Mouse (Mus musculus) midbrain, embryonic 14.5 days (tissue): ENCODE results near the gene Gpr35. TPM values are rescaled to one million over a fixed set of nuclear protein-coding genes. Genes with fewer than 3 reads are reported as not detected.
A peak's percentile ranks its signal among the peaks of the same experiment; 100 is the strongest.
"Not testable (repeated sequence)": the region's sequence is repeated elsewhere in the genome, so short reads cannot be mapped to it uniquely, and the experiment has no call there.

Experiments
- ATAC-seq: fragments of 200-750 bp; cut with Nextera tagmentation; 2 replicates; pipeline ENCODE4 v1.8.0; 2017; ENCODE audit warnings: moderate number of reproducible peaks, moderate library complexity; ENCODE audit not compliant: low FRiP score, low TSS enrichment
- DNase-seq: peaks from one replicate; pipeline ENCODE4 v3.0.0-alpha.2; 2015
- H3K27ac ChIP-seq: fragments of 300-500 bp; sonication (generic); replicated peaks from 2 replicates; pipeline ENCODE4 v1.5.1; 2014; ENCODE audit warnings: mild to moderate bottlenecking, low read depth, low read length, moderate library complexity
- H3K27me3 ChIP-seq: fragments of 300-500 bp; sonication (generic); 2 replicates; pipeline ENCODE4 v1.6.1; 2014; ENCODE audit warnings: low read length, control low read depth, mixed read lengths; ENCODE audit not compliant: control insufficient read depth, insufficient read depth
- H3K36me3 ChIP-seq: fragments of 300-500 bp; sonication (generic); 2 replicates; pipeline ENCODE4 v1.6.1; 2014; ENCODE audit warnings: low read length, control low read depth; ENCODE audit not compliant: control insufficient read depth, insufficient read depth
- H3K4me1 ChIP-seq: fragments of 300-500 bp; sonication (generic); 2 replicates; pipeline ENCODE4 v1.6.1; 2014; ENCODE audit warnings: mild to moderate bottlenecking, antibody characterized with exemption, low read length, control low read depth; ENCODE audit not compliant: control insufficient read depth, insufficient read depth
- H3K4me2 ChIP-seq: fragments of 300-500 bp; sonication (generic); 2 replicates; pipeline ENCODE4 v1.6.1; 2014; ENCODE audit warnings: mild to moderate bottlenecking, low read length, moderate library complexity
- H3K4me3 ChIP-seq: fragments of 300-500 bp; sonication (generic); replicated peaks from 2 replicates; pipeline ENCODE4 v1.5.1; 2014; ENCODE audit warnings: low read depth, low read length
- H3K9ac ChIP-seq: fragments of 300-500 bp; sonication (generic); replicated peaks from 2 replicates; pipeline ENCODE4 v1.6.1; 2014; ENCODE audit warnings: mild to moderate bottlenecking, low read length, moderate library complexity
- H3K9me3 ChIP-seq: fragments of 300-500 bp; sonication (generic); 2 replicates; pipeline ENCODE4 v1.6.1; 2016; ENCODE audit warnings: low read length, control low read depth, mixed read lengths; ENCODE audit not compliant: control insufficient read depth
- WGBS: fragments of 180-500 bp; shearing (Covaris S2); extraction: QIAGEN DNeasy Blood & Tissue Kit; methylation state at CpG from one replicate; pipeline ENCODE4 v1.1.7; 2014; 5-methylcytosine and 5-hydroxymethylcytosine counted together
- polyA plus RNA-seq: library from polyadenylated mRNA; unstranded; fragments of >200 nt; fragmentation: Nextera tagmentation; extraction: Ambion mirVana; gene quantifications from 2 replicates; pipeline ENCODE4 v1.2.1, GENCODE M21; 2014

Gpr35 gene
- polyA plus RNA-seq, 1 experiment from 2014 or later: 1.3 TPM

DNA sequence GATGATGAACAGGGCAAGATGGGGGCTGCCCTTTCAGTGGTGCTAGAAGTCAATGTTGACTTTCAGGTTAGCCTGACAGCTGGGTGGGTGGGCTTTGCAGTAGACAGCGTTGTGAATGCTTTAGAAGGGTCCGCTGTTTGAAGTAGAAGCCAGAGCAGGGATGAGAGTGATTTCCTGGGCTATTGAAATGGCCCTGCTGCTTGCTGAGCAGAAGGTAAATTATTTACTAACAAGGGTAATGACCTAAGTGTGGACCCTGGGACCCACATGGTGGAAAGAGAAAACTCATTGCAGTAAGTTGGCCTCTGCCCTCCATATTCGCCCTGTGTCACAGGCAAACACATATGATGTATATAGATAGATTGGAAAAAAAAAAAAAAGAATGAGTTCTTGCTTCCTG, 14.2 kb upstream of the Gpr35 start:
- Histone ChIP-seq H3K4me2 (peak overlapping the region; percentile 95), H3K9ac (peak overlapping the region; percentile 76; the same call in 1 of the 2 replicates), H3K27me3 (no peaks in the 10 kb centered on the region), H3K9me3 (no peaks in the 10 kb centered on the region; the same call in 1 of the 2 replicates), H3K4me1 (peaks cover 24% of the 10 kb centered on the region), H3K36me3 (peaks cover 36% of the 10 kb centered on the region), H3K4me3 (peak overlapping the region; percentile 81; the same call in 1 of the 2 replicates), H3K27ac (no peak overlapping the region)
- 70% methylated on average over 3 of the region's 3 CpGs for WGBS
- no peak for ATAC-seq
- DNase-seq: no peak

DNA sequence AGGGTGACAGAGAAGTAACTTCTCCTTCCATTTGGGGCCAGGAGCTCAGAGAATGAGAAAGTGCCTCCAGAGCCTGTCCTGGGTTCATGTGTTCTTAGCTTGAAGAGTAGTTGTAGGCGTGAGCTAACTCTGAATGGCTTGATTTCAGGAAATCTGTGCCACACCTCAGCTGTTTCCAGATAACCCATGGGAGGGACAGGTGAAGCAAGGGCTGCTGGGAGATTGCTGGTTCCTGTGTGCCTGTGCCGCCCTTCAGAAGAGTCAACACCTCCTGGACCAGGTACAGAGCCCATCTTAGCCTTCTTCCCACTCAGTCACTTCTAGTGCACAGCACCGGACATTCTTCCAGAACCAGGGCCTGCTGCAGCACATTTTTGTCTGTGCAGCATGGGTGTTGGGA, 12.9 kb upstream of the Gpr35 start:
- H3K36me3 ChIP-seq: peaks cover 50% of the 10 kb centered on the region

DNA sequence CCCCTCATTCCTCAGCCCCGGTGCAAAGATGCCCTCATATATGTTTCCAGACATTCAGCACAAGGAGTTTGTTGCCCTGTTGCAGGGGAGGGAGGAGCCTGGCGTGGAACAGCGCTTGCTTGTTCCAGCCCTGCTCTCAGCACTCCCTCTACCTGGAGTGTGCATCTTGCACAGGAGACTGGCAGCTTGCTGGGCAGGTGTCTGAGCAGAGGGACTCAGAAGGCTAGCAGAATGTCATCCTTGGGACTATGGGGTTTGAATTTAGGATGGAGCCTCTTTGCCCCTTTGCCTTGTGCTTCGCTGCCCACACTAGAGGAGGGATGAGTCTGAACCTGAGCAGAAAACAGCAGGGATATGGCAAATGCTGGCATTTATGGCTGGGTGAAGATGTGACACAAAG, 10.9 kb upstream of the Gpr35 start:
- Histone ChIP-seq H3K4me1 (peaks cover 20% of the 10 kb centered on the region), H3K27ac (no peak overlapping the region), H3K27me3 (no peaks in the 10 kb centered on the region), H3K4me3 (no peak overlapping the region), H3K9ac (no peak overlapping the region), H3K36me3 (peaks cover 69% of the 10 kb centered on the region), H3K9me3 (no peaks in the 10 kb centered on the region), H3K4me2 (no peak overlapping the region)
- WGBS: 97% methylated on average over 4 of the region's 4 CpGs
- no peak for DNase-seq
- ATAC-seq: no peak

More for the DNA sequence above, 12.9 kb upstream of the Gpr35 start:
- no peaks in the 10 kb centered on the region for H3K27me3 ChIP-seq
- no peak overlapping the region for H3K27ac ChIP-seq
- whole genome bisulfite sequencing: 94% methylated on average over 3 of the region's 3 CpGs
- H3K4me3 ChIP-seq: no peak overlapping the region
- H3K9me3 ChIP-seq: no peaks in the 10 kb centered on the region
- no peak overlapping the region for H3K9ac ChIP-seq
- H3K4me1 ChIP-seq: peaks cover 24% of the 10 kb centered on the region
- DNase-seq (no peak), ATAC-seq (no peak)
- H3K4me2 ChIP-seq: no peak overlapping the region

DNA sequence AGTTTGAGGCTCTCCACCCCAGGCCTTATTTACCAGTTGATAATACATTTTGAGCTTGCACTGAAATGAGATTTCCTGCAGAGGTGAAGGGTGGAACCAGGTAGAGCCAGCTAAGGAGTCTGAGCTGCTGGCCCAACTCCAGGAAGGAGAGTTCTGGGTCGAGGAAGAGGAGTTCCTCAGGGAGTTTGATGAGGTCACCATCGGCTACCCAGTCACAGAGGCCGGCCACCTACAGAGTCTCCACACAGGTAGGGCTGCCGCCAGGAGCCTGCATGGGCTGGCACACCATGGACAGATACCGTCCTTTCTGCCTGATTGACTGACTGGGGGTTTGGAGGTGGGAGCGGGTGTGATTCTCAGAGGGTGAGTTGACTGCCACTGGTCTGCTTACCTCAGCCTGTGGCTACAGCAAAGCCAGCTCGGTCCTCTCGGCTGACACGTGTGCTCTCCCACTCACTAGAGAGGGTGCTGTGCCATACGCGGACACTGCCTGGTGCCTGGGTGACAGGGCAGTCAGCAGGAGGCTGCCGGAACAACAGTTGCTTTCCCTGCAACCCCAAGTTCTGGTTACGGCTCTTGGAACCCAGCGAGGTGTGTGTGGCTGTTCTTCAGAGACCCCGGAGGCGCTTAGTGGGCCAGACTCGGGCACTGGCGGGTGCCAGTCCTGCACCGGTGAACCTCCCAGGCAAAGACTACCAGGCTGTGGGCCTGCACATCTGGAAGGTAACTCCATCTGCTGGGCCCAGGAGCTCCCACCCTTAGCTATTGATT, 7.3 kb upstream of the Gpr35 start:
- no peak overlapping the region for H3K27ac ChIP-seq
- H3K4me1 ChIP-seq: no peaks in the 10 kb centered on the region
- no peak overlapping the region for H3K9ac ChIP-seq
- H3K4me3 ChIP-seq: no peak overlapping the region
- H3K36me3 ChIP-seq: peaks cover 97% of the 10 kb centered on the region
- H3K9me3 ChIP-seq: no peaks in the 10 kb centered on the region
- ATAC-seq: no peak
- H3K27me3 ChIP-seq: no peaks in the 10 kb centered on the region
- WGBS: 95% methylated on average over 19 of the region's 19 CpGs
- no peak for DNase-seq
- H3K4me2 ChIP-seq: no peak overlapping the region

DNA sequence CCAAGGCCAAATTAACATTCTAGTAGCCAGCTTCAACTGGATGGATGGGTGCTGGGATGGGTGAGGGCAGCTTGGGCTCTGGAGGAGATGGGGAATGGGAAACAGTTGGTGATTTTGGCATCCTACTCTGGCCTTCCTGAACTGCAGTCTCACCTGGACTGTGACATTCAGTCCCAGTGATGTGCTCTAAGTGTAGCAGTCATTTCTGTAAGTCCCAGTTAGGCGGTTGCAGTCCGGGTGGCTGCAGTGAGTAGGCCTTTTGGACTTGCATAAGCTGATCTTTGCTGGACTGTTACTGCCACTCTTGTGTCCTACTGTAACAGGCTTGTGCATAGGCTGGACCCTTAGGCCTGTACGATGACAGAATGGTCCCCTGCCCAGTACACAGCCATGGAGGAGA, 2.7 kb upstream of the Gpr35 start:
- peaks cover 70% of the 10 kb centered on the region for H3K36me3 ChIP-seq
- H3K4me1 ChIP-seq: no peaks in the 10 kb centered on the region
- no peaks in the 10 kb centered on the region for H3K9me3 ChIP-seq
- no peak overlapping the region for H3K4me3 ChIP-seq
- no peak overlapping the region for H3K27ac ChIP-seq
- WGBS: 96% methylated on average over 3 of the region's 3 CpGs
- ATAC-seq: no peak
- no peak for DNase-seq
- H3K9ac ChIP-seq: no peak overlapping the region
- H3K27me3 ChIP-seq: no peaks in the 10 kb centered on the region
- H3K4me2 ChIP-seq: no peak overlapping the region

DNA sequence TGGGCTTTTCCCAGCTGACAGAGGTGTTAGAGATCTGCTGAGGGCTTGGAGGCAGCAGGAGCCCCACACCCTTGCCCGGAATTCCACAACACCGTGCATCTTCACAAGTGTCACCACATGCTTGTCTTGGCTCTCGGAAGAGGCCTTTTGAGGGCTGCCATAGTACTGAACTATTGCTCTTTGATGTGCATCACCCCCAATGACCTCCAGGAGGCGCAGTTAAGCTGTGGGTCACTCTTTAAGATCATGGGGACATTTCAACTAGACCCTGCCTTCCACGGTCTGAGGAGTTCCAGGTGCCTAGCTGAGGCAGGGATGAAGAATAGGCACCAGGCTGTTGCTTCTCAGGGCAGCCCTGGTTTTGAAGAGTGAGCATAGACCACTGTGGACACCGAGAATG, 1.2 kb upstream of the Gpr35 start:
- DNase-seq (no peak), ATAC-seq (no peak)
- WGBS: 62% methylated on average over 6 of the region's 6 CpGs
- H3K4me3 ChIP-seq: no peak overlapping the region
- H3K27ac ChIP-seq: no peak overlapping the region
- H3K4me2 ChIP-seq: no peak overlapping the region
- H3K9me3 ChIP-seq: no peaks in the 10 kb centered on the region
- H3K27me3 ChIP-seq: no peaks in the 10 kb centered on the region
- H3K36me3 ChIP-seq: peaks cover 55% of the 10 kb centered on the region
- no peaks in the 10 kb centered on the region for H3K4me1 ChIP-seq
- no peak overlapping the region for H3K9ac ChIP-seq

DNA sequence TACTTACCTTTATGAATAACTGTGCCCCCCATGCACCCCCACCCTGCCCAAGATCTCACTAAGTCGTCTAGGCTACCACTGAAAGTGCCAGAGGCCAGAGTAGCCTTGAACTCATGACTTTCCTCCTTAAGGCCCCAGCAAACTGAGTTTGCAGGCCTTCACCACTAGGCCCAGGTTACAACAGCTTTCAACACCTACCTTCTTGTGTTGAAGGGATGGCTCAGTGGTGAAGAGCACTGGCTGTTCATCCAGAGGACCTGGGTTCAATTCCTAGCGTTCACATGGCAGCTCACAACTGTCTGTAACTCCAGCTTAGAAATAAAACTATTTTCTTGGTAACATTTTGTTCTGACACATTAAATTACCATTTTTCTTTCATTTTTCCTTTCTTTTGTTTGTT, 3.0 kb downstream of the Gpr35 start:
- H3K9ac ChIP-seq: no peak overlapping the region
- 78% methylated on average over 2 of the region's 2 CpGs for WGBS

DNA sequence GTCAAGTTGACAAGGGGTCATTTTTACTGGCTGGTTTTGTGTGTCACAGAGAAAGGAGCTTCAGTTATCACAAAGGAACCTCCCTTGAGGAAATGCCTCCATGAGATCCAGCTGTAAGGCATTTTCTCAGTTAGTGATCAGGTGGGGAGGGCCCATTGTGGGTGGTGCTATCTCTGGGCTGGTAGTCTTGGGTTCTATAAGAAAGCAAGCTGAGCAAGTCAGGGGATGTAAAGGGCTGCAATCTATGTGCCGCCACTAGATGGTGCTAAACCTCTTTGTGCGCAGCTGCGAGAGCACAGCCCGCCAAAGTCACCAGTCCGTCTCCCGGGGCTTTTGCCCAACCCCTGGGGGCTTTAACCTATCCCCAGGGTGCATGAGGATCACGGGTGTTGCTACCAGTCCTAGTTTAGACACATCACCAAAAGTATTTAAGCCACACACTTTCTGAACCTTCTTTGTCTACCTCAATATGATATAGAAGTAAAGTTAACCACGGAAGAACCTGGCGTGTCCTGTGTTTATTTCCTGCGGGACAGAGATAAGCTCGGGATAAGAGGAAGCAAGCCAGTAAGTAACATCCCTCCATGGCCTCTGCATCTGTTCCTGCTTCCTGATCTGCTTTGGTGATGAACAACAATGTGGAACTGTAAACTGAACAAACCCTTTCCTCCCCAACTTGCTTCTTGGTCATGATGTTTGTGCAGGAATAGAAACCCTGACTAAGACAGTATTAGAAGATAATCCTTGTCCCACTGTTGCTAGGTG, 6.1 kb downstream of the Gpr35 start:
- not testable (repeated sequence) for H3K9ac ChIP-seq, H3K27ac ChIP-seq, H3K4me1 ChIP-seq, H3K4me3 ChIP-seq, H3K36me3 ChIP-seq, DNase-seq, H3K27me3 ChIP-seq, ATAC-seq, H3K9me3 ChIP-seq
- H3K4me2 ChIP-seq: 0 out of 2 replicates have a peak overlapping the region, but pooled peaks have one; percentile 28
- 7% methylated on average over 11 of the region's 11 CpGs for WGBS

More for the DNA sequence above, 3.0 kb downstream of the Gpr35 start:
- H3K4me2 ChIP-seq: no peak overlapping the region
- no peak overlapping the region for H3K27ac ChIP-seq
- H3K4me1 ChIP-seq: no peaks in the 10 kb centered on the region
- H3K4me3 ChIP-seq: no peak overlapping the region
- H3K27me3 ChIP-seq: no peaks in the 10 kb centered on the region
- DNase-seq (no peak), ATAC-seq (no peak)
- peaks cover 13% of the 10 kb centered on the region for H3K36me3 ChIP-seq
- H3K9me3 ChIP-seq: no peaks in the 10 kb centered on the region
